Mouse (Mus musculus) thymus, adult 2 months (tissue): ENCODE measurements around the gene Srrt. TPM values are rescaled to one million over a fixed set of nuclear protein-coding genes. Genes with fewer than 3 reads are reported as not detected.

ENCODE experiments used
- DNase-seq: peaks from one replicate; pipeline ENCODE4 v3.0.0; 2021
- H3K27ac ChIP-seq: fragments of 200-500 bp; 2 replicates; pipeline ENCODE4 v1.5.1; 2012; ENCODE audit warnings: low read length, control low read depth; ENCODE audit not compliant: control insufficient read depth, insufficient read depth
- H3K27me3 ChIP-seq: fragments of 200-500 bp; 2 replicates; pipeline ENCODE4 v1.6.1; 2012; ENCODE audit warnings: mild to moderate bottlenecking, low read length, moderate library complexity, mixed read lengths; ENCODE audit not compliant: control insufficient read depth, insufficient read depth
- H3K36me3 ChIP-seq: fragments of 200-500 bp; 2 replicates; pipeline ENCODE4 v1.6.1; 2012; ENCODE audit warnings: mild to moderate bottlenecking, low read length, moderate library complexity; ENCODE audit not compliant: control insufficient read depth, insufficient read depth
- H3K4me1 ChIP-seq: fragments of 200-500 bp; replicated peaks from 2 replicates; pipeline ENCODE4 v1.6.1; 2012; ENCODE audit warnings: low read length; ENCODE audit not compliant: control insufficient read depth, insufficient read depth
- H3K4me3 ChIP-seq: fragments of 200-500 bp; 2 replicates; pipeline ENCODE4 v1.5.1; 2012; ENCODE audit warnings: mild to moderate bottlenecking, low read length, control low read depth, moderate library complexity; ENCODE audit not compliant: control insufficient read depth, insufficient read depth
- CTCF ChIP-seq: fragments of 200-500 bp; IDR thresholded peaks from 2 replicates; pipeline ENCODE4 v1.5.1; 2012; ENCODE audit warnings: mild to moderate bottlenecking, control low read depth, low read length, moderate library complexity, borderline replicate concordance; ENCODE audit not compliant: control insufficient read depth, poor library complexity, insufficient read depth; ENCODE audit errors: extremely low read depth
- POLR2A ChIP-seq: fragments of 200-500 bp; IDR thresholded peaks from 2 replicates; pipeline ENCODE4 v1.6.1; 2012; ENCODE audit warnings: mild to moderate bottlenecking, low read length, control low read depth, moderate library complexity; ENCODE audit not compliant: control insufficient read depth, poor library complexity, insufficient read depth; ENCODE audit errors: extremely low read depth
- WGBS: fragments of 180-500 bp; shearing (Covaris S2); methylation state at CpG from one replicate; pipeline ENCODE4 v1.1.7; 2018; 5-methylcytosine and 5-hydroxymethylcytosine counted together
- polyA plus RNA-seq: library from polyadenylated mRNA; depleted of rRNA; stranded (reverse); fragments of >200 nt; gene quantifications from 2 replicates; pipeline ENCODE4 v1.2.3, GENCODE M21; 2012

Gene Srrt
- polyA plus RNA-seq, 1 experiment: 434 TPM

DNA sequence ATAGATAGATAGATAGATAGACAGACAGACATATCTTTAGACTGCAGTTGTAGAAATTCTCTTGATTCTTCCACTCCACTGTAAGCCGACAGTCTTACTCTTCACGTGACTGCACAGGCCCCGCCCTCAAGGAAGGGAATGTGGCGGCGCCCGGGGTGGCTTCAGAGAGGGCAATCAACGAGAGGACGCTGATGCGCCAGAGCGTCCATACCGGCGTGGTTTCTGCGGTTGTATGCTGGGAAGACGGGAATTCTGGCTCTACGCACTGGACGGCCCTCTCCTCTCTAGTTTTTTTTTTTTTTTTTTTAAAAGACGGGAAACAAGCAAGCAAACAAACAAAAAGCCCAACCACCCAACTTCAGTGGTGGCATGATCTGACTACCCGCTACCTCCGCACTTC is 30.8 kb upstream of the Srrt start:
- TF ChIP-seq CTCF (no peak), POLR2A (no peak)
- Histone ChIP-seq H3K27ac (no peak overlapping the region), H3K27me3 (no peaks in the 10 kb centered on the region), H3K4me1 (peaks cover 12% of the 10 kb centered on the region), H3K4me3 (peak overlapping the region; percentile 37), H3K36me3 (no peaks in the 10 kb centered on the region)
- WGBS: under 1% methylated on average over 19 of the region's 19 CpGs
- DNase-seq: peak; percentile 83

DNA sequence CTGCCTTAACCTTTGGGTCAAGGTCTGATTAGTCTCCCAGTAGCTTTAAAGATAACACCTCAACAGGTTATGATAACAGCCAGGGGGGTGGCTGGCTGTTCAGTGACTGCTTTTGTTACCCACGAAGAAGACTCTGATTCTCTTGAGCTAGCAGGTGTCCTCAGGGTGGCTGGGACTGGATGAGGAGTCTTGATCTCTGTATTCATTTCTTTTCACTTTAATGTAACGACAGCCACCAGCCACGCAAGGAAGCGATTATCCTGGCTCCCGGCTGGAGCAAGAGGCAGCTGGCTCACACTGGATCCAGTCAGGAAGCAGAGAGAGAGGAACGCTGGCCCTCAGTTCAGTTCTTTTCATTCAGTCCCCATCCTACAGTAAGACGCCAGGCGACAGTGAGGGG is 29.7 kb upstream of the Srrt start:
- 92% methylated on average over 8 of the region's 8 CpGs for WGBS

GRCm38 (mm10) chr5:137335066-137335465 is 27.6 kb upstream of the Srrt start:
- peaks cover 25% of the 10 kb centered on the region for H3K4me1 ChIP-seq
- no peak for DNase-seq
- H3K27me3 ChIP-seq: no peaks in the 10 kb centered on the region
- 93% methylated on average over 6 of the region's 6 CpGs for WGBS
- H3K27ac ChIP-seq: no peak overlapping the region
- no peak for TF ChIP-seq CTCF
- no peak for TF ChIP-seq POLR2A
- no peaks in the 10 kb centered on the region for H3K36me3 ChIP-seq
- no peak overlapping the region for H3K4me3 ChIP-seq

More for the DNA sequence above, 29.7 kb upstream of the Srrt start:
- H3K4me3 ChIP-seq: no peak overlapping the region
- TF ChIP-seq POLR2A (no peak), CTCF (no peak)
- H3K27ac ChIP-seq: no peak overlapping the region
- no peaks in the 10 kb centered on the region for H3K27me3 ChIP-seq
- H3K4me1 ChIP-seq: peaks cover 22% of the 10 kb centered on the region
- no peaks in the 10 kb centered on the region for H3K36me3 ChIP-seq
- DNase-seq: no peak

GRCm38 (mm10) chr5:137334317-137334716 is 26.8 kb upstream of the Srrt start:
- 46% methylated on average over 10 of the region's 10 CpGs for WGBS

DNA sequence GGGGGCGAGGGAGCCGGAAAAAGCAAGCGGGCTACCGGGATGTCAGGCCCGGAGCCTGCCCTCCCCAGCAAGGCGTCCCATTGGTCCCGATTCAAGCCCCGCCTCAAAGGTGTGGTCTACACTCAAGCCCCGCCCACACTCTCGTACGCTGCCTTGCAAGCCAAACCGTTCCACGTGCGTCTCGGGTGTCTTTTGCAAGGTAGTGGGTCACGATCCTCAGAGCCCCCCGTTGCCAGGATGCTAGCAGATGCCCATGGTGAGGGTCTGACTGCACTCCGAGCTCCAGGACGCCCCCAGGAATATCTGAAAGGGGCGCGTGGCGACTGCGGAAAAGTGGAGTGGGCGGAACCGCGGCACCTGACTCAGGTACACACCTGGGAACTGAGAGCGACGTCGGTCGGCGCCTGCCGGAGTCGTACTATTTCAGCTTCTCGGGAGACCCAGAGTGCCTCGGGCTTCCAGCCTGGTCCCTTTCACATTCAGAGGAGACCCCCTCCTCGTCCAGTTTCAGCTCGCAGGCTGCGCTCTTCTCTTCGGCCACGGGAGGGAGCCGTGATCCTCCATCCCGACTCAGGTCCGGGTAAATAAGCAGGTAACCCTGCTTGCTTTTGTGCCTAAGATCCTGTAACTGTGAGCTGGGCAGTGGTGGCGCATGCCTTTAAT is 26.2 kb upstream of the Srrt start, which contains the start of gene Slc12a9:
TSS of gene Slc12a9 (minus strand) at position 86 of the 663 bp plus-strand sequence.
- under 1% methylated on average over 44 of the region's 44 CpGs for WGBS
- peak; percentile 97 for DNase-seq
- Histone ChIP-seq H3K27ac (no peak within 1 kb of the TSS), H3K4me3 (peak within 1 kb of the TSS; percentile 82), H3K36me3 (no peaks in the 10 kb centered on the region), H3K27me3 (no peaks in the 10 kb centered on the region), H3K4me1 (peaks cover 18% of the 10 kb centered on the region)
- TF ChIP-seq POLR2A (peak; percentile 34), CTCF (peak; percentile 78)

More at GRCm38 (mm10) chr5:137334317-137334716, 26.8 kb upstream of the Srrt start:
- peaks cover 24% of the 10 kb centered on the region for H3K4me1 ChIP-seq
- no peak for DNase-seq
- no peaks in the 10 kb centered on the region for H3K27me3 ChIP-seq
- H3K4me3 ChIP-seq: no peak overlapping the region
- no peak overlapping the region for H3K27ac ChIP-seq
- no peak for TF ChIP-seq POLR2A
- no peak for TF ChIP-seq CTCF
- no peaks in the 10 kb centered on the region for H3K36me3 ChIP-seq

DNA sequence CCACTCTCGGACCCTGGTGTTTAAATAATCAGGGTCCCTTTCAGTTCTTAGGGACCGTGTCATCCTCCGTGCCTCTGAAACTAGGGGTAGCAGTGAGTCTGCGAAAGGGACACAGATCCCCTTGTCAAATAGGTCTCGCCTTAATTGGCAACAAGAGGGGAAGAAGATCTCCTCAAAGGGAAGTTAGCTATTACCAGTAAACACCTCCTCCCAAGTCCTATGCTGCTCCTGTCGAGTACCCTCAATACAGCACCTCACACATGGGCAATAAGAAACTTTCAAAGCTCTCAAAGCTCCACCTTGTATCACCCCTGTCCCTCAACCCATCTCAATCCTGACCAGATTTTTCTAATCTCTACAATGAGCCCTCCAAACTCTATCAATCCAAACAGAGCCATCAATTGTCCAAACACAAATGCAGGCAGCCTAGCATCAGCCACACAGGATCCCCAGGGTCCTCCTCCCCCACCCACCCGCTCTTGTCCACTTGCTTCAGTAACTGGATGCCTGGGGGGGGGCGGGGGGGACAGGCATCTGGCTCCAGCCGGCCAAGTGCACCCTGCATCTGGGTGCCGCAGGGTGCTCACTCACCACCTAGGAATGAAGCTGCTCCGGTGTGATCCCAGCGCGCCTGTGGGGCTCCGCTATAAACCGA is 25.5 kb upstream of the Srrt start:
- Histone ChIP-seq H3K27me3 (no peaks in the 10 kb centered on the region), H3K4me1 (peaks cover 16% of the 10 kb centered on the region), H3K36me3 (no peaks in the 10 kb centered on the region), H3K27ac (no peak overlapping the region), H3K4me3 (peak overlapping the region; percentile 82)
- no peak for DNase-seq
- 11% methylated on average over 15 of the region's 15 CpGs for WGBS
- no peak for TF ChIP-seq CTCF
- TF ChIP-seq POLR2A: no peak

DNA sequence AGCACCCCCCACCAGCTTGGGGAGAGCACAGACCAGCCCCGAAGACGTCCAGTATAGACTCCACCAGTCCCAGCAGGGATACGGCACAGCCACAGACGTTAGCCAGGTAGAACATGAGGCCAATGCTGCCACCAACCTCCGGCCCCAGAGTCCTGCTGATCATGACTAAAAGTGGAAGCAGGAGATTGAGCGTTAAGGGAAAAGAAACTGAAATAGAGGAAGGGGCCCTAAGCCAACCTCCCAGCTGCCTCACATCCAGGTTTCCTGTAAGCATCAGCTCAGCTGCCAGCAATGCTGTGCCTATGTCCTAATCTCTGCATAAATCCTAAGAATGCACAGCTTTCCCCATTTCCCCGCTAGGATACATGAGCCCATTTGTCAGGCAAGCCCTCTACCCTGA is 23.4 kb upstream of the Srrt start:
- no peak for TF ChIP-seq POLR2A
- TF ChIP-seq CTCF: no peak
- H3K4me1 ChIP-seq: peaks cover 16% of the 10 kb centered on the region
- no peak overlapping the region for H3K27ac ChIP-seq
- DNase-seq: no peak
- H3K27me3 ChIP-seq: no peaks in the 10 kb centered on the region
- H3K4me3 ChIP-seq: no peak overlapping the region
- 92% methylated on average over 7 of the region's 7 CpGs for WGBS
- H3K36me3 ChIP-seq: no peaks in the 10 kb centered on the region
